ENCODE assay signal across 10 mouse cellular contexts in genomic region chr1:125430737-125431136, GRCm38 (mm10). TPM values are rescaled to one million over a fixed set of nuclear protein-coding genes. Genes with fewer than 3 reads are reported as not detected.
DNase-seq lines count a peak whose midpoint lies in the region; ATAC-seq and TF ChIP-seq lines count a peak whose summit lies in the region.
"Had no signal": no experiment of that assay in that cellular context is flagged by ENCODE, and none has a peak within 500 bp of the region (broad histone marks: within the 10 kb centered on the region; RNA-seq: fewer than 3 reads in every experiment).

No protein-coding gene starts in this region.

- peaks cover 12% of the 10 kb centered on the region for H3K4me1 ChIP-seq in spleen, adult 2 months (ENCODE audit: control insufficient read depth, insufficient read depth, insufficient read length)
- H3K4me1 ChIP-seq in liver, embryonic 12.5 days: peaks cover 74% of the 10 kb centered on the region
- peaks cover 10% of the 10 kb centered on the region; the same call in 1 of the 2 replicates for H3K4me1 ChIP-seq in cerebellum, adult 2 months (ENCODE audit: control insufficient read depth, insufficient read depth, low read length)

- peak overlapping the region; percentile 44 for H3K4me2 ChIP-seq in liver, embryonic 12.5 days

- no peak for TF ChIP-seq CTCF in spleen, adult 2 months (IDR thresholded peaks at IDR 0.05; ENCODE audit: extremely low read depth, insufficient read depth, insufficient read length, insufficient replicate concordance)
- TF ChIP-seq CTCF in cerebellum, adult 2 months (IDR thresholded peaks at IDR 0.05; ENCODE audit: borderline replicate concordance, insufficient read depth, low read depth, low read length): no peak

- no peak for TF ChIP-seq POLR2A in spleen, adult 2 months (IDR thresholded peaks at IDR 0.05; ENCODE audit: low read depth, low read length)
- no peak for TF ChIP-seq POLR2A in cerebellum, adult 2 months (IDR thresholded peaks at IDR 0.05; ENCODE audit: borderline replicate concordance, insufficient read depth, low read length)

- H3K9me3 ChIP-seq in liver, embryonic 12.5 days (replicated peaks): no peaks in the 10 kb centered on the region

- peak; percentile 8 for DNase-seq in embryo, embryonic 11 days
- DNase-seq in embryo, embryonic 10 days (ENCODE audit: low spot score): no peak
- DNase-seq in spleen, adult 2 months (ENCODE audit: low read depth in 1 of 2, low spot score in 2 of 2): no peak
- DNase-seq in spleen, adult 18-20 months: no peak
- no peak for DNase-seq in cerebellum, adult 2 months
- DNase-seq in gastrocnemius, postnatal 10 days: no peak
- no peak for DNase-seq in gastrocnemius, adult 8-10 months (ENCODE audit: low spot score in 2 of 2)
- DNase-seq: gastrocnemius, adult 2 months had no signal

- H3K27ac ChIP-seq in spleen, adult 2 months (ENCODE audit: insufficient read depth, low read length): no peak overlapping the region
- H3K27ac ChIP-seq in liver, embryonic 12.5 days: 0 out of 2 replicates have a peak overlapping the region, but pooled peaks have one; percentile 30
- H3K27ac ChIP-seq in cerebellum, adult 2 months (ENCODE audit: insufficient read depth, low read length): no peak overlapping the region
- H3K27ac ChIP-seq: gastrocnemius, adult 2 months; kidney, postnatal 0 days had no signal

- peak overlapping the region; percentile 1; the same call in 1 of the 2 replicates for H3K4me3 ChIP-seq in spleen, adult 2 months (ENCODE audit: extremely low read depth, insufficient read depth, insufficient read length)
- H3K4me3 ChIP-seq in liver, embryonic 12.5 days: no peak overlapping the region
- H3K4me3 ChIP-seq in cerebellum, adult 2 months (replicated peaks; ENCODE audit: insufficient read depth, low read depth, low read length): no peak overlapping the region
- H3K4me3 ChIP-seq: gastrocnemius, adult 2 months had no signal

- no peak for ATAC-seq in liver, embryonic 12.5 days

- H3K9ac ChIP-seq in liver, embryonic 12.5 days: 0 out of 2 replicates have a peak overlapping the region, but pooled peaks have one; percentile 22

- H3K36me3 ChIP-seq in spleen, adult 2 months (ENCODE audit: control insufficient read depth, insufficient read depth, low read length): peaks cover 5% of the 10 kb centered on the region; the same call in 1 of the 2 replicates
- H3K36me3 ChIP-seq in liver, embryonic 12.5 days: 0 out of 2 replicates have a peak, but pooled peaks cover 6% of the 10 kb centered on the region

- no peaks in the 10 kb centered on the region for H3K27me3 ChIP-seq in spleen, adult 2 months (ENCODE audit: control insufficient read depth, insufficient read depth, low read length)
- H3K27me3 ChIP-seq in liver, embryonic 12.5 days (replicated peaks): no peaks in the 10 kb centered on the region
- H3K27me3 ChIP-seq in cerebellum, adult 2 months (ENCODE audit: control insufficient read depth, insufficient read depth, low read length): no peaks in the 10 kb centered on the region

- 13% methylated on average over 7 of the region's 7 CpGs for WGBS in spleen, adult 2 months
- WGBS in liver, embryonic 12.5 days (ENCODE audit: insufficient replicate concordance): 24% methylated on average over 7 of the region's 7 CpGs
- 51% methylated on average over 7 of the region's 7 CpGs for WGBS in cerebellum, adult 2 months

RNA-seq across cellular contexts. Expression of gene Actr3, which starts 4.8 kb away (rescaled TPM):
- polyA plus RNA-seq in spleen, adult 2 months (2012; rRNA removed): 80.7 and 89.6 TPM in 2 replicates
- 169 and 177 TPM in 2 replicates for polyA plus RNA-seq in liver, embryonic 12.5 days (2016; fragmentation: Nextera tagmentation; extraction: Ambion mirVana)
- polyA plus RNA-seq in cerebellum, adult 2 months (2012; rRNA removed): 94.2 TPM in 2 replicates
- 10 to 100 TPM; 83.7 to 94.4 TPM for total RNA-seq in gastrocnemius, postnatal 10 days (2021)
- total RNA-seq in gastrocnemius, adult 8-10 months (2022): 10 to 100 TPM; 30.0 to 44.0 (median 41.9) TPM
